Mouse (Mus musculus): ENCODE data around the gene Cyth4. TPM values are rescaled to one million over a fixed set of nuclear protein-coding genes. Genes with fewer than 3 reads are reported as not detected.

Cyth4 gene
- polyA plus RNA-seq, 1 experiment from 2014 or later, result 5.0 TPM

DNA sequence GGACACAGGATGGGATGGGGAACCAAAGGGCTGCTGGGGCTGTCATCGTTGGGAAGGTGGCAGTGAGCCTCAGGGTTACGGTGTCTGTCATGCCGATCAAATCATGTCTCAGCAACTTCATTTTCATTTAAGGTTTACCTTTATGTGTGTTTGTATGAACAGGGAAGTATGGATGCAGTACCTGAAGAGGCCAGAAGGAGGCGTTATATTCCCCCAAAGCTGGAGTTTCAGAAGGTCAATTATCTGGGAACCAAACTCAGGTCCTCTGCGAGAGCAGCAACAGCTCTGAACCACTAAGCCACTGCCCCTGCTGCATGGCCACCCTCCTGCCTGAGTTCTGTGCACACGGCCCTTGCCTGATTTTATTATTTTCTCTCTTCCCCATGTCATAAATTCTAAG is 6.1 kb upstream of the Cyth4 start:
- H3K27me3 ChIP-seq (ENCODE audit: insufficient read depth, poor library complexity, severe bottlenecking), result peaks cover 10% of the 10 kb centered on the region
- DNase-seq (ENCODE audit: low spot score), result no peak
- H3K9me3 ChIP-seq, result no peaks in the 10 kb centered on the region
- H3K4me1 ChIP-seq, result 0 out of 2 replicates have a peak, but pooled peaks cover 8% of the 10 kb centered on the region
- no peak overlapping the region for H3K4me3 ChIP-seq
- H3K36me3 ChIP-seq, result no peaks in the 10 kb centered on the region
- 79% methylated on average over 6 of the region's 6 CpGs for WGBS
- no peak overlapping the region for H3K27ac ChIP-seq

DNA sequence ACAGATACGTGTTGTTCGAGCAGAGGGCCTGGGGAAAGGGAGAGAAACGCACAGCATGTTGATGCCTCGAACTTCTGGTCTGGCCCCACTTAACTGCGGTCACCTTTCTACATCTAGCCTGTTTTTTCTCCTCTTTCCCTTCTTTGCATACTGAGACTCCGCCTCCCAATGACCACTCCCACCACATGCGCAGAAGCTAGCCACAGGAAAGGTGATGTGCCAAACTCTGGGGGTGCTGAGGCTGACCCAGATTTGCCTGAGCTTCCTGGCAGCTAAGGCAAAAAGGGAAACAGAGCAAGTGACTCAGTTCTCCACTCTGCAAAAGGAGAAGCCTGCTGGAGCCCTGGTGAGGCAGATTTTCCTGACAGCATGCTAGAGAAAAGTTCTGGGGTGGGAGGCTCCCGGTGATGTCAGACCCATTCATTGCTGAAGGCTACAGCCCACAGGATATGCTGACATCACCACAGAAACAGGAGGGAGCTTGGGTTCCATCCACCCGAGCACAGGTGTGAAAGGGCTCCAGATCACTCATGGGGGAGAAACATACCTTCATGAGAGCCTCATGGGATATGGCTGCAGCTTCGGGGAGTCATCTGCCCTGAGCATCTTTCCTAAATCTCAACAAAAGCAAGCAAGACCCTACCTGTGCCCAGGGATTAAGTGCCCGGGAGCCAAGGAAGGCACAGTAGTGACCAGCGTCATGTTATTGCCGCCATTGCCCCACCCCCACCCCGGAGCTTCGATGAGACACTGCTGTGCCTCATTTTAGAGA is 5.0 kb upstream of the Cyth4 start:
- Histone ChIP-seq H3K4me3 (no peak overlapping the region), H3K4me1 (0 out of 2 replicates have a peak, but pooled peaks cover 10% of the 10 kb centered on the region), H3K36me3 (no peaks in the 10 kb centered on the region), H3K9me3 (no peaks in the 10 kb centered on the region), H3K27ac (no peak overlapping the region), H3K27me3 (ENCODE audit: insufficient read depth, poor library complexity, severe bottlenecking) (peaks cover 10% of the 10 kb centered on the region)
- no peak for DNase-seq (ENCODE audit: low spot score)
- WGBS, result 58% methylated on average over 15 of the region's 15 CpGs

DNA sequence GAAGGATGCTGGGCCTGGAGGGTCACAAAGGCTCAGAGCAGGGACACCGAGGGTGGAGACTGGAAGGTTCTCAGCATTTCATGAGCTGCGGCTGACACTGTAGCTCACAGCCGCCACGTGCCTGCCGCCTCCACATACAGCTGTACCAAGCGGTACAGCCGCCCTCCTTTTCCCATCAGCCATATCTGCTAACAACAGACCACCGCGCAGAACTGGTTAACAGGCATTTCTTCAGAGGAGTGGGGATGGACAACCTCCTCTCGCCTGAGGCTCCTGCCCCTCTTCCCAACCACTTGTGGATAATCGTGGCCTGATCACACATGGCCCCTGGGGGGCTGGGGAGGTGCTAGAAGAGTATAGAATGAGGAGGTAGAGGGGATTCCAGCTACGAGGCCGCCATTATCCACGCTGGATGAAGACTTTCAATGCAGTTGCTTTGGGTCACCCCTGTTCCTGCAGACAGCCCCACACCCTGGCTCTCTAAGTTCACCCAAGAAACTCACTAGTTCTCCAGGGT is 4.3 kb upstream of the Cyth4 start:
- Histone ChIP-seq H3K4me1 (0 out of 2 replicates have a peak, but pooled peaks cover 13% of the 10 kb centered on the region), H3K36me3 (no peaks in the 10 kb centered on the region), H3K27ac (no peak overlapping the region), H3K9me3 (no peaks in the 10 kb centered on the region), H3K27me3 (ENCODE audit: insufficient read depth, poor library complexity, severe bottlenecking) (peaks cover 10% of the 10 kb centered on the region), H3K4me3 (no peak overlapping the region)
- 74% methylated on average over 14 of the region's 14 CpGs for WGBS
- DNase-seq (ENCODE audit: low spot score), result no peak

DNA sequence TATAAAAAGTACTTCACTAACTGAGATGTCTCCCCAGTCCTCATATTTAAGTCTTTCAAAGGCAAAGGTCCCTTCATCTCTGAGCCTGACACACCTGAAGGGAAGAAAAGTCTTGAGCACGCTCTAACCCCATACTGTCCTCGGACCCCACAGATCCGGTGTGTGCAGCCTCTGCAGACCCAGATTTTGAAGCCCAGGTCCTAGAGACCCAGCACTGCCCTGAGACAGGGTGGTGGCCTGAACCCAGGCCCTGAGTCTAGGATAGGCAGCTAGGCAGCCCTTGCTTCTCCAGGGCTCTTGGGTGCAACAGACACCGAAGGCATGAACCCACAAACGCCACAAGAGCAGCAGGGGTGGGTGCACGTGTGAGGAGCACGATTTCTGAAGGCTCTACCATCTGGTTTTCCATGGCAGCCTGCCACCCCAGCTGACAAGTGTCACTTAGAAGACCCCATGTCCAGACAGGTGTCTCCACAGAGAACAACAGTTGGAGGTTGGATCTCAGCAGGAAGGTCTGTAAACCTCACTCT is 2.9 kb upstream of the Cyth4 start:
- H3K9me3 ChIP-seq, result no peaks in the 10 kb centered on the region
- H3K4me3 ChIP-seq, result no peak overlapping the region
- peaks cover 14% of the 10 kb centered on the region for H3K27me3 ChIP-seq (ENCODE audit: insufficient read depth, poor library complexity, severe bottlenecking)
- no peak overlapping the region for H3K27ac ChIP-seq
- 0 out of 2 replicates have a peak, but pooled peaks cover 17% of the 10 kb centered on the region for H3K4me1 ChIP-seq
- no peaks in the 10 kb centered on the region for H3K36me3 ChIP-seq
- DNase-seq (ENCODE audit: low spot score), result no peak
- 84% methylated on average over 7 of the region's 7 CpGs for WGBS

DNA sequence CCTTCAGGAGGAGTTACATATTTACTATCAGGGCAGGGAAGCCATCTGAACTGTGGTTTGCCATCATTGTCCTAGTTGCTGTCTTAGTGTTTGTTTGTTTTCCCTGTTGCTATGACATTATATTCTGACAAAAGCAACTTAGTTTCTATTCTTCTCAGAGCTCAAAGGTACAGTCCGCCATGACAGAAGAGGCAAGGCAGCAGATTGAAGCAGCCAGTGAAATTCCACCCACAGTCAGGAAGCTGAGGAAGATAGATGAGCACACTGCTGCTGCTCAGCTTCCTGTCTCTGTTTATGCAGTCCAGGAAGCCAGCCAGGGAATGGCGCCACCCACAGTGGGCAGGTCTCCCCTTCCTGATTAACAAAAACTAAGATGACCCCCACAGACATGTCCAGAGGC is 2.0 kb upstream of the Cyth4 start:
- whole genome bisulfite sequencing, result 85% methylated on average over 2 of the region's 2 CpGs
- H3K9me3 ChIP-seq, result no peaks in the 10 kb centered on the region
- DNase-seq (ENCODE audit: low spot score), result no peak
- no peaks in the 10 kb centered on the region for H3K36me3 ChIP-seq
- 0 out of 2 replicates have a peak, but pooled peaks cover 17% of the 10 kb centered on the region for H3K4me1 ChIP-seq
- no peak overlapping the region for H3K27ac ChIP-seq
- H3K4me3 ChIP-seq, result no peak overlapping the region
- H3K27me3 ChIP-seq (ENCODE audit: insufficient read depth, poor library complexity, severe bottlenecking), result peaks cover 17% of the 10 kb centered on the region

DNA sequence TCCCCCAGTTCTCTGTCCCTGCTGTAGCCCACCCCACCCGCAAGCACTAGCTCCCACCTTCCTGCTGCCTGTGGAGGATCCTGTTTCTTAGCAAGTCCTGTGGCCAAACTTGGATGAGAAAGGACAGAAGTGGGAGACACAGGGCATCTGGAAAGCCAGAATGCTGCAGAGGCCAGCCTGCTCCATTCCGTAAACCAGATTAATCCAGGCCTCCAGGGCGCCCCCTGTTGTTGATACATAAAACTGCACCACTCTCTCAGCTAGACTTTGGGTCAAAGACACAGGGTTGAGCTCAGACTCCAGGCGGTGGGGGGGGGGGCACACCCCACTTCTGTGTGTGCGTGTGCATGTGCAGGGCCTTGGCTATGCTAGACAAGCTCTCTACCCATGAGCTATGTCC is 1.4 kb upstream of the Cyth4 start:
- 65% methylated on average over 5 of the region's 5 CpGs for WGBS
- Histone ChIP-seq H3K9me3 (no peaks in the 10 kb centered on the region), H3K4me3 (no peak overlapping the region), H3K27me3 (ENCODE audit: insufficient read depth, poor library complexity, severe bottlenecking) (peaks cover 17% of the 10 kb centered on the region), H3K27ac (no peak overlapping the region), H3K4me1 (0 out of 2 replicates have a peak, but pooled peaks cover 17% of the 10 kb centered on the region), H3K36me3 (no peaks in the 10 kb centered on the region)
- DNase-seq (ENCODE audit: low spot score), result no peak

DNA sequence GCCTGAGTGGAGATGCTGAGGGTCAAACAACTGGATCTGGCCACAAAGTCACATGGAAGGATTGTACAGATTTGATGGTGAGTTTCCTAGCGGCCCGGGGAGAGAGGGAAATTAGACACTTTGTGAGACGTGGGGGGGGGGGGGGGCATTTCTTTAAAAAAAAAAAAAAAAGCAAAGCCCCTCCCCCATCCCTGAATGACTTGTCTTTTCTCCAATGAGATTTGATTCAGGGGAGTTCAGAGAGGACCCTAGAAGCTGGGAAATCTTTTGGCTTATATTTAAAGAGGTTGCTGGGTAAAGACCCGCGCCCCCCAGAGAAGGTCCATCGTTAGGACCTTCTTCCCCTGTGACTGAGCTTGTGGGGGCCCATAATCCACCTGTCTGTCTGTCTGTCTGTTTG is 343 bp upstream of the Cyth4 start:
- Histone ChIP-seq H3K36me3 (no peaks in the 10 kb centered on the region), H3K4me3 (no peak overlapping the region), H3K27me3 (ENCODE audit: insufficient read depth, poor library complexity, severe bottlenecking) (peaks cover 17% of the 10 kb centered on the region), H3K27ac (no peak overlapping the region), H3K4me1 (0 out of 2 replicates have a peak, but pooled peaks cover 17% of the 10 kb centered on the region), H3K9me3 (no peaks in the 10 kb centered on the region)
- DNase-seq (ENCODE audit: low spot score), result no peak
- WGBS, result 82% methylated on average over 6 of the region's 6 CpGs

DNA sequence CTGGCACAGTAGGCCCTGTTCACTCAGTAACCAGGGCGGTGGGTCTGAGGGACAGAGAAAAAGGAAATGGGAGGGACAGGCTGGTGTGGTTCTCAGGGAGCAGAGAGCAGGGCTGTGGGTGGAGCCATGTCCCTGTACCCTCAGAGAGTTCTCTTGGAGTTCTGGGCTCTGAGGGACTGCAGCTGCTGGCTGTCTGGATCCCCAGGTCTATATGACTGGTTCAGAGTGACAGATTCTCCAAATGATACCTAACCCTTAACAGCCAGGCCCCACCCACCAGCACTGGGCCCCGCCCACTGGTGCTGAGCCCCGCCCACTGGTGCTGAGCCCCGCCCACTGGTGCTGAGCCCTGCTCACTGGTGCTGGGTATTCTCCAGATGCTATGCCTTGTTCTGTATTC is 882 bp downstream of the Cyth4 start:
- WGBS, result 42% methylated on average over 4 of the region's 4 CpGs
- no peaks in the 10 kb centered on the region; the same call in 1 of the 2 replicates for H3K9me3 ChIP-seq
- no peaks in the 10 kb centered on the region for H3K36me3 ChIP-seq
- DNase-seq (ENCODE audit: low spot score), result no peak
- H3K4me3 ChIP-seq, result no peak overlapping the region
- H3K27ac ChIP-seq, result no peak overlapping the region
- 0 out of 2 replicates have a peak, but pooled peaks cover 9% of the 10 kb centered on the region for H3K4me1 ChIP-seq
- H3K27me3 ChIP-seq (ENCODE audit: insufficient read depth, poor library complexity, severe bottlenecking), result peaks cover 10% of the 10 kb centered on the region; the same call in 1 of the 2 replicates

DNA sequence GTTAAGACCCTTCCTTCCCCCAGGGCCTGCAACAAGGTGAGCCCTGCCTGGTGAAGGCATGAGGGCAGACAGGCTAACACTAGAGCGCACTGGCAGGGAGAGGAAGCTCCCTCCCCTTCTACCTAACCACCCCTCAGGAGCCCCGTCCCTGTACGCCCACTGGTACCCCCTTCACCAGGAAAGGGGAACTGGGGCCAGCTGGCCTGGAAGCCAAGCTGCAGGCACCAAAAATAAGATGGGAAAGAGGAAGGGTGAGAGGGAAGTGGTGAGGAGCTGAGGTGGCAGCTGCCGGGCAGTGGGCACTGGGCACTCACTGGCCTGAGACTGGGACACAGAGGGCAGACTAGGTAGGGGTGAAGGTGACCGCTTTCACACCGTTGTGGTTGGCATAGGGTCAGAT is 2.3 kb downstream of the Cyth4 start:
- Histone ChIP-seq H3K36me3 (no peaks in the 10 kb centered on the region), H3K4me3 (no peak overlapping the region), H3K9me3 (no peaks in the 10 kb centered on the region; the same call in 1 of the 2 replicates), H3K27ac (no peak overlapping the region), H3K27me3 (ENCODE audit: insufficient read depth, poor library complexity, severe bottlenecking) (peaks cover 7% of the 10 kb centered on the region; the same call in 1 of the 2 replicates), H3K4me1 (0 out of 2 replicates have a peak, but pooled peaks cover 9% of the 10 kb centered on the region)
- WGBS, result 79% methylated on average over 6 of the region's 6 CpGs
- no peak for DNase-seq (ENCODE audit: low spot score)

DNA sequence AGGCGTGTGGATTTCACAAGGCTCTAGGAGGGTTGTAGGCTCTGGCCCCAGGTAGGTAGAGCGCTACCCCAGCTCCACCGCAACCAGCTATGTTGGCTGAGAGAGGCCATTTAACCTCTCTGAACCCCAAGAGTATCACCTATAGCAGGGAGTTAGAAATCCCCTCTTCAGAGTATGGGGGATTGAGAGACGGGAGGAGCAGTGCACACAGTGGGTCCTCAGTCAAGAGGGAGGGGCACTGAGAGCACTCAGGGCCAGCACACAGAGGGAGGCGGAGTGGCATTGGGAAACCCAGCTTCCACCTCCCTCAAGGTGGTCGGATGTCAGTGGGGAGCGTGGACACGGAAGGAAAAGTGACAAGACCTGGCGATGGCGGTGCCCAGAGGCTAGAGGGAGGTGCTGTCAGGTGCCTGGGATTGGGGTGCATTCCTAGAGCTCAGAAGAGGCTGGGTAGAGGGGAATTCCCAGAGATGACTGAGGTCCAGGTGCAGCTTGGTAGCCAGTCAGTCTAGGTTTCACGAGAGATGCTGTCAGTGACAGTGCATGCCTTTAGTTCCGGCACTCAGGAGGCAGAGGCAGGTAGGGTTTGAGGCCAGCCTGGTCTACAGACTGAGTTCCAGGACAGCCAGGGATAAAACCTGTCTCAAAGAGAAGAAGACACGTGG is 2.8 kb downstream of the Cyth4 start:
- DNase-seq (ENCODE audit: low spot score), result no peak
- H3K9me3 ChIP-seq, result no peaks in the 10 kb centered on the region; the same call in 1 of the 2 replicates
- peaks cover 7% of the 10 kb centered on the region; the same call in 1 of the 2 replicates for H3K27me3 ChIP-seq (ENCODE audit: insufficient read depth, poor library complexity, severe bottlenecking)
- H3K4me3 ChIP-seq, result no peak overlapping the region
- 73% methylated on average over 13 of the region's 13 CpGs for WGBS
- no peak overlapping the region for H3K27ac ChIP-seq
- no peaks in the 10 kb centered on the region for H3K36me3 ChIP-seq
- H3K4me1 ChIP-seq, result 0 out of 2 replicates have a peak, but pooled peaks cover 9% of the 10 kb centered on the region

DNA sequence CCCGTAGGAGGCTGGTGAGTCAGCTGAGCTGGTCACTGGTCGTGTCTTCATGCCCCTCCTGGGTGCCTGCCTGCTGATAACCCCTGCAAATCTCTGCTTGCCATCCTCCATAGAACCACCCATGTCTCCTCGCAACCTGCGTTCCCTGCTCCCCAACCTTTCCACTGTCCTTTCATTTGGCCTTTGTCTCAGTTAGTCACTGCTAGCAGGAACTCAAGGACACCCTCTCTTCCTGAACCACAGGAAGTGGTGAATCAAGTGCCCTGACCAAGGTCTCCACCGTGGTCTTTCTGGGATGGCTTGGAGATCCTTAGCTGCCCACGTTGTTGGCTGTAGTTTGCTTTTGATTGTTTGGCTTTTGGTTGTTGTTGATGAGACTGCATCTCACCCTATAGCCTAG is 4.3 kb downstream of the Cyth4 start:
- H3K27me3 ChIP-seq (ENCODE audit: insufficient read depth, poor library complexity, severe bottlenecking), result peaks cover 9% of the 10 kb centered on the region; the same call in 1 of the 2 replicates
- H3K4me3 ChIP-seq, result no peak overlapping the region
- H3K4me1 ChIP-seq, result 0 out of 2 replicates have a peak, but pooled peaks cover 12% of the 10 kb centered on the region
- H3K36me3 ChIP-seq, result no peaks in the 10 kb centered on the region
- DNase-seq (ENCODE audit: low spot score), result no peak
- 76% methylated on average over 6 of the region's 6 CpGs for WGBS
- no peak overlapping the region for H3K27ac ChIP-seq
- no peaks in the 10 kb centered on the region; the same call in 1 of the 2 replicates for H3K9me3 ChIP-seq

DNA sequence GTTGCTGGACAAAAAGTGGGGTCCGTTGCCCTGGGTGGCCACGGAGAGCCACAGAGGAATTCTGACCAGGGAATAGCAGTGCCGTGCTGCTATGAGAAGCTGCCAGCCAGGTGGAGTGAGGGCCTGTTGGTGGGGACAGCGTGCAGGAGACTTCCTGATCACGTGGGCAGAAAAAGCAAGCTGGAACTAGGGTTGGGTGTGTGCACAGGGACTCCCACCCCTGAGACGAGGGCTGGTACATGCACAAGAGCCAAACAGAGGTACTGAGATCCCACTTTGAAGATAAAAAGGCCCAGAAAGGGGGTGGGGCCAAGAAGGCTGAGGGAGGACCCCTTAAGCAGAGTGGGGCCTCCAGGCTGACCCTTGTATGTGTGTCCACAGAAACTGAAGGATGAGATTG is 7.4 kb downstream of the Cyth4 start:
- no peak for DNase-seq (ENCODE audit: low spot score)
- H3K4me3 ChIP-seq, result no peak overlapping the region
- H3K36me3 ChIP-seq, result no peaks in the 10 kb centered on the region
- H3K27me3 ChIP-seq (ENCODE audit: insufficient read depth, poor library complexity, severe bottlenecking), result peaks cover 18% of the 10 kb centered on the region; the same call in 1 of the 2 replicates
- no peak overlapping the region for H3K27ac ChIP-seq
- WGBS, result 70% methylated on average over 6 of the region's 6 CpGs
- H3K4me1 ChIP-seq, result peaks cover 18% of the 10 kb centered on the region
- H3K9me3 ChIP-seq, result no peaks in the 10 kb centered on the region; the same call in 1 of the 2 replicates

Data from heart, embryonic 10.5 days (tissue).